Mouse (Mus musculus) cerebellum, postnatal 4 days (tissue): Measurements from ENCODE around the gene Nlk.
"Not testable (repeated sequence)": the region's sequence is repeated elsewhere in the genome, so short reads cannot be mapped to it uniquely, and the experiment has no call there.

ENCODE experiments used
- DNase-seq, 2 experiments: peaks; one replicate each; pipeline ENCODE4 v3.0.0; 2022; ENCODE audit warnings: low spot score in 2 of 2, mixed read lengths in 1 of 2

Gene Nlk

DNA sequence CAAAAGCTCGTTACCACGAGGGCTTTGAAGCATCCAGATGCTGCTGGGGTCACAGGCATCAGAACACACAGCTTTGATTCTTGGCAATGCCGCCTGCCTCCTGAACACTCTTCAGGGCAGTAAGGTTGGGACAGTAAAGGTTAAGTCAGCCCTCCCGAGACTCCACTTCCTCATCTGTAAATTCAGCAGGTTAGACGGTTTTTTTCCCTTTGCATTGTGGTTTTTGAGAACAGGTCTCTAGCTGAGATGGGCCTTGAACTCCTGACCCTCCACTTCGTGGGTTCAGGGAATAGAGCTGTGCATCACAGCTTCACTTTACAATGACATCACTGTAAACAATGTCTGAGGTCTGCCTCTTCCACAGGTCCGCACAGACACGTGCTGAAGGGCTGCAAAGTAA, 152.0 kb downstream of the Nlk start:
- no peak for DNase-seq

DNA sequence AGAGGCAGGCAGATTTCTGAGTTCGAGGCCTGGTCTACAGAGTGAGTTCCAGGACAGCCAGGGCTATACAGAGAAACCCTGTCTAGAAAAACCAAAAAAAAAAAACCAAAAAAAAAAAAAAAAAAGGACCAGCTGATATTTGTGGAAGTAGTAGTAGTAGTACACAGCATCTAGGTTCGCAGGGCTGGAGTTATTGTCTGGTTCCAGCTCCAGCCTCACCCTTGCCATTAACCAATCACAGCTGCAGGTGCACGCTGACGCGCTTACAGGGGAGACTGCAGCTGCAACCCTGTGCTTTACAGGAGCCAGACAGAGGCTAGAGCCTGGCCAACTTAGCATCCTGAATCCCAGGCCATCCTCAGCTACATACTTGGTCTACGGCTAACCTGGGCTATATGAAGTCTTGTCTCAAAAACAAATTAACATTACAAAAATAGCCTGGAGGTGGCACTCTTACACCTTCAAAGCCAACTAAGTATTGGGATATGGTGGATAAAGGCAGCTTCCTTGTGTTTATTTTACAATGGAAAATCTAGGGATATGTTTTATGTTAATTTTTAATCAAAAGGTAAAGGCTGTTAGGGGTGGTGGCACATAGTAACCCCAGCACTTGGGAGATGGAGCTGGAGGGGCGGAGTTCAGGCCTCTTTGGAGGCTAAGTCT, 152.6 kb downstream of the Nlk start:
- no peak for DNase-seq

DNA sequence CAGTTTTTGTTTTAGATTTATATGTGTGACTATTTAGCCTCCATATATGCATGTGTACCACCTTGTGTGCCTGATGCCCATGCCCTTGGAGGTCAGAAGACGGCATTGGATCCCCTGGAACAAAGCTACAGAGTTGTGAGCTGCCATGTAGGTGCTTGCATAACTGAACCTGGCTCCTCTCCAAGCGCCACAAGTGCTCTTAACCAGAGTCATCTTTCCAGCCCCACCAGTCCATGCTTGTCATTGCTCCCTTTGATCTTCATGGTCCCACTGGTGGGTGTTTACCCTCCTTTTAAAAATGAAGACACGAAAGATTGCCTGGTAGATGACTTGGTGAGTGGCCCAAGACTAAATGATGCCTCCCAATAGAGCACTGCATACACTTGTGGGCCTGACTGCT, 156.8 kb downstream of the Nlk start:
- DNase-seq, result no peak

DNA sequence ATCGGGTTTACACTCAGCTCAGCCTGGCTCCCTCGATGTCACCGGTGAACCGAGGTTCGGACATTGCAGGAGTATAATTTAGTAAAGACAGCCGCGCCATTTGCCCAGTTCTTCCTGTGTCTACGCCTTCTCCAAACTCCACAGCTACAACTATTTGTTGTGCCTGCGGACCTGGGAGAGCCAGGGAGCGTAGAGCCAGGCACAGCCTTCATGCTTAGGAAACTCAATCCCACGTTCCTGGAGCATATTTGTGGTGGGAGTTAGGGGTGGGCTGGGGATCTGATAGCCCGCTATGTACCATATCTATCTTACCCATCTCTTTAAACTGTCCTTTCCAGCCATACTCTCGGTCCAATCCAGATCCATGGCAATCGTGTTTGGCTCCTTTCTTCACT, 160.5 kb downstream of the Nlk start:
- DNase-seq, result no peak

DNA sequence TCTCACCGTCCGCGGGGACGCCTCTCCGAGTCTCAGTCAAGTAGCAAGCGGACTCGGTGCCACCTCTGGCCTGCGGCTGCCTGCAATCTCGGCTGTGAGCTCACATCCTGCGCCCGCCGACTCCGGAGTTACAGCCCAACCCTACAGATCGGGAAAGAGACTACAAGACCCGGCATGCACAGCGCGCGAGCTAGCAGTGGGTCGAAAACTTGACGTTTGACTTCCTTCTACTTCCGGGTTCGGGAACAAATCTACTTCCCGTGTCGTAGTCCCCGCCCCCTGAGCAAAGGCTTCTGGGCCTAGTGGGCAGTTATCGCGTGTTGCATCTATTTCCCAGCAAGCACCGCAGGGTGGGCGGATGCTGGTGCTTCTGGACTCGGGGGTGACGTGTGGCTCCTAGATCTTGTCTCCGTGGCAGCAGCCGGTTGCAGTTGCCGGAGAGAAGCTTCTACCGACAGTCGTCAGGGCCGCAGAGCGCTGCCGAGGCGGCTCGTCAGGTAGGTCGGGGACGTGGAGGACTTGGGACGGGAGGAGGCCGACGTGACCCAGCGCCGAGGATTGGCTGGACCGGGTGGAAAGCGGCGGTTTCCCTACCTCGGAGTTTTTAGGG, 161.0 kb downstream of the Nlk start, which contains the start of the genes Tnfaip1 and Ift20:
TSS of gene Tnfaip1 (minus strand) at position 253 of the 610 bp plus-strand sequence.
TSS of gene Ift20 (plus strand) at position 282 of the 610 bp plus-strand sequence.
- peak; percentile 91 to 94 for DNase-seq

DNA sequence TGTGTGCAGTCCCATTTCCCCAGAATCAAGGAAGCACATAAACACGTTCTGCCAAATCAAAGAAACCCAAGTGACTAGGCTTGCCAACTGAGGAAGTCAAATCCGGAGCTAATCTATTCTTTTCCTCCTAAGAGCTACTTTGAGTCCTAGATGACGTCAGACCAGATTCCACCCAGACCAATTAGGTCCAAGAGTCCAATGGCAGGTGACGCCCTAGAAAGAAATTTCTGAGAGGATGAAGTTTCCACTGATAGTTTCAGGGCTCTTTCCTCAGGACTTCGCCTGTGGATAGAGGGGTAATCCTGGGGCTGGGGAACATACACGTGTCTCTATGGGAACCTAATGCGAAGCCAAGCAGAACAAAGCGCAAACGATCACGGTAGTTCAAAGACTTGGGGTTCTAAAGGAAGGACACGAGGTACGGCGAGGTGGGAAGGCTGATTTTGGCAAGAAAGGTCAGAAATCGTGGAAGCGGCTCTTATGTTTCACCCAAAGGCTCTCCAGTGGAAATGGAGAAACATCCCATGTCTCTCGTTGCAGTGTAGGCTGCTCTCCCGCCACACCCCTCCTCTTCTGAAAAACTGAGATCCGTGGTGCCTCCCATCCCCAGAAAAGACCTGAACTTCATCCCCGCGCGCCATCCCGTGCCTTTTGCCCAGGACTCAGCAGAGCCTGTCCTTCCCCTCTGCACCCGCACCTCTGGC, 161.6 kb downstream of the Nlk start:
- no peak for DNase-seq

DNA sequence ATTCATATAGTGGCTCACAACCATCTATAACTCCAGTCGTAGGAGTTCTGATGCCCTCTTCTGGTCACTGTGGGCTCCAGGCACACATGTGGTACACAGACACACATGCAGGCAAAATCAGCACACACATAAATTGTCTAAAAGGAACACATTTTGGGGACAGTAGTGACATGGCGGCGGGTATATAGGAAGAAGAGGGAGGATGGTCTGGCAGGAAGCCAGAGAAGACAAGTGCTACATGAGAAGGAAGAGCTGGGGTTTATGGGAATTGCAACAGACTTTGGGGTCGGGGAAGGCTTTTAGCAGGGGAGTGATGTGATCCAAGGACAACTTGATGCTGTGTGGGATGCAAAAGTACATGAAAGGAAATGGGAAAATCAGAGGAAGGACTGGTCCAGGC, 162.7 kb downstream of the Nlk start:
- DNase-seq, result no peak

DNA sequence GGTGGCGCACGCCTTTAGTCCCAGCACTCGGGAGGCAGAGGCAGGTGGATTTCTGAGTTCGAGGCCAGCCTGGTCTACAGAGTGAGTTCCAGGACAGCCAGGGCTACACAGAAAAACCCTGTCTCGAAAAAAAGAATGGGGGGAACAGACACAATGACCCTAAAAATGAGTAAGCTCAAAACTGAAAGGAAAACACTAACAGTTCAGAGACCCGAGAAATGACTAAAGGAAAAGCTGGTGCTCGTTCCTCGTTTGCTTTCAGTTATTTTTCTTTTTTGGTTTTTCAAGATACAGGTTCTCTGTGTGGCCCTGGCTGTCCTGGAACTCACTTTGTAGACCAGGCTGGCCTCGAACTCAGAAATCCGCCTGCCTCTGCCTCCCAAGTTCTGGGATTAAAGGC, 165.7 kb downstream of the Nlk start:
- DNase-seq, result not testable (repeated sequence)

DNA sequence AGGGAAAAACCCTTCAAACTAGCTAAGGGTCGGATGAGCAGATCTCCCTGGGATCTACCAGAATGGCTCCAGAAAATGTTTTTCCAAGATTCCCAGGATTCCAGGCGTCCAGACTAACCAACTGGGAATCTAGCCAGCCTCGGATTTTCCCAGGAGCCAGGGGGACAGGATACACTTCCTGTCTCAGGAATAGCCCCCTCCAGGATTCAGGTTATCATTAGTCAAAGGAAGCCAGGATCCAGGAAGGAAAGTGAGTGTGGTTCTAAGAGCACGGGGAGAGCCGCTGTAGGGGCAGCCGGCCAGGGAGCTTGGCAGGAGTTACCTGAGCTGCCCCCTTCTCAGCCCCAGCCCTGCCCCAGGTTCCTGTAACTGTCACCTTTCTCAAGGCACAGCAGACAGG, 166.1 kb downstream of the Nlk start:
- DNase-seq, result no peak

DNA sequence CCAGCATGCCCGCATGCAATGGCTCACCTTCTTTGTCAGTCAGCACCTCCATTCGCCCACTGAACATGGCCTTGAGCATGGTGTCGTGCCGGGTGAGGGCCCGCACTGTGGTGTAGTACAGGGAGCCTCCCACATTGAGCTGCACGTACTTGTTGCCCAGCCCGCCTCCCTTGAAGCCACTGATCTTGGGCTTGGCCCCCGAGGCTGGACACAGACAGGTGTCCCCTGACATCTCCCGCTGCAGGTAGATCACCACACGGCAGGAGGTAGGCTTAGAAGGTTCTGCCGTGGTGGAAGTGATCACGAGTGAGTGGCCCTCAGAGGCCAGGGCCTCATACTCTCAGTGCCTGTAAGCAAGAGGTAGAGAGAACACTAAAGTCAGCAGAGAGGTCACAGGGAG, 167.2 kb downstream of the Nlk start:
- DNase-seq, result no peak

DNA sequence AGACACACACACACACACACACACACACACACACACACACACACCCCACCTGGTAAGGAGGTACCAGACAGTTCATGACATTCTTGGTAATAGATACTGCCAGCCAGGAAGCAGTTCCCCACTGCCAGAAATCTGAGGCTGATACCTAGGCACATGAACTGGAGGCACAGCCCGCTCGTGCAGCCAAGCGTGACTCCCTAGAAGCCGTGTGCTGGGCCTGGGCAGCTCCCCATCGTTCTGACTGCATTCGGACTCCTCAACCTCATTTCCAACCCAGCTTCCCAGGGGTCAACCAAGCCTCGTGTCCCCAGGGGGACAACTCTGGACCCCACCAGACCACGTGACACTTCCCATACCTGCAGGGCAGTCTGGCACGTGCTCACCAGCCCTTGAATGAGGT, 168.5 kb downstream of the Nlk start:
- no peak for DNase-seq

DNA sequence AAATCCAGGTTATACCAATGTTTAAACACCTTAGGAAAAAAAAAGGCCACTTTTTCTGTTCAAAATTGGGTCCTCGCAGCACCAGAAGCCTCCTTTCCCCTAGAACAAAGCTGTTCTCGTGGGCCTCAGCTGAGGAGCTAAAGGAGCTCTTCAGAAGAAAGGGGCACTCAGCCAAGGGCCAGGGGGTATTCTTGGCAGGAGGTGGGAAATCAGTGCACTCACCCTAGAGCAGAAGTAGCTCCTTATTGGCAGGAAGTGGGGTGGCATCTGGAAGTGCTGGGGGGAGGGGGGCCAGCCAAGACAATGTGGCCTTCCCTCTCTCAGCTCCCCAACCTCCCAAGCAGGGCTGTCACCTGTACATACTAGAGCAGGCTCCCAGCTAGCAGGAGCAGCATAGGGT, 172.3 kb downstream of the Nlk start:
- DNase-seq, result peak in 1 of 2 experiments; percentile 58

DNA sequence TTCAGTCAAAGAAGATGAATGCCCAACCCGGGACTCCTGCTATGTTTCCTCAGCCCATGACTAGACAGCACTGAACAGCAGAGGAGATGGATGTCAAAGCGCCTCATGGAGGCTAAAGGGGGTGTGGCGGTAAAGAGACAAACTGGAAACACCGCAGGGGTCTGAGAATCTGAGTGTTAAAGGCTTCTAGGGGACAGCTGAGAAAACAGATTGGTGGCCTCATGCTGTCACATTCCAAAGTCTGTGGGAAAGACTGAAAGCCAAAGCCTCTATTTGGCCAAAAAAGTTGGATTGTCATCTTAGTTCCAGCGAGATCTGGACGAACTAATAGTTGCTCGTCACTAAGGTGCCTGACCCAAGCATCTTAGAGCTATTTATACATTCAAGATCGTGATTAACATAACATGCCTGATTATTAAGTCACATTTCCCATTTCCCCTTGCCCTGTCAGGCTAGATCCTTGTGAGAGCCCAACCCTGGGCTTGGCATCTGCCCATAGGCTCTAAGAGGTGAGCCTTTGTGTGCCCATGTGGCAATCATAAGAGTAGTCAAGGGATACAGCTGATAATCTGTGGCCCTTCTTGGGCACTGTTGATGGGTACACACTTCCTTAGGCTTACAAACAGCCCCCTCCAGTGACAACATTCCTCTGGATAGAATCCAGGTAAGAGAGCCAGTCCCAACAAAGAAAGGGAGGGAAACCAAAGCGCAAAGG, 173.8 kb downstream of the Nlk start:
- DNase-seq, result no peak

DNA sequence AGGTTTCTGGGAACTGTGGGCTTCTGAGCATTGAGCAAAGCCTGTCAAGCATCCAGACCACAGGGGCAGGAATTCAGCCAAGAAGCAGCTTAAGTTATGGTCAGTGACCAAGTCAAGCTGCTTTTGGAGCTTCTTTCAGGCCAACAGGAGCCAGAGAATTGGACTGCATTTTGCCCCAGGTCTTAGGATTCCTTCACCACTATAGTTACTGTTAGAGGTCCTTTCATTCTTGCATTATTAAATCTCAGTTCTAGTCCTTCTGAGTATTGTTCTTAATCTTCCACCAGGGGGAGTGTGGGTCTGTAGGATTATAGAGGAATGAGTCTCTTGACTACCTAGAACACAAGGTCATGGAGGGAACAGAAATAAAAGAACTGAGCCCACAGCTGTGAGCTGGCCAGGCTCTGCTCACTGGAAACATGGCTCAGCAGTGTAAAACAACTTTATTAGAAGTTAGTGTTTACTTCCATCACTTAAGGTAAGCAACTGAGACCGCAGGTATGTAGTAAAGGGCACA, 174.6 kb downstream of the Nlk start:
- DNase-seq, result no peak

DNA sequence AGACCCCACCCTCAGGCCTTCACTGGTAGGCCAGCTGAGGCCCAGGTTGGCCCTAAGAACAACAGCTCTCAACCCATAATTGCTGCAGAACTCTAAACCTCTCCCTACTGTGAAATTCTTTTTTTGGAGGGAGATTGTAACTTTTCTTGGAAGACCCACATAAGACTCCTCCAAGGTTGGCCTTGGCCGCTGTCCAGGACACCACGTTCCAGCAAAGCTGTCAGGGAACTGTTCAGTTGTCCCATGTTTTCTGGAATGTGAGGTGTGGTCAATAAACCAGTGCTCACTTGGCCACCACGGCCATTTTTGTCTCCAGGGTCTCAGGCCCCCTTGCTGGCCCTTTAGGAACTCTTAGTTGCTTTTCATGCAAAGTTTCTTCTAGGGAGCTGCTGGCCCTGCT, 175.3 kb downstream of the Nlk start:
- DNase-seq, result no peak

DNA sequence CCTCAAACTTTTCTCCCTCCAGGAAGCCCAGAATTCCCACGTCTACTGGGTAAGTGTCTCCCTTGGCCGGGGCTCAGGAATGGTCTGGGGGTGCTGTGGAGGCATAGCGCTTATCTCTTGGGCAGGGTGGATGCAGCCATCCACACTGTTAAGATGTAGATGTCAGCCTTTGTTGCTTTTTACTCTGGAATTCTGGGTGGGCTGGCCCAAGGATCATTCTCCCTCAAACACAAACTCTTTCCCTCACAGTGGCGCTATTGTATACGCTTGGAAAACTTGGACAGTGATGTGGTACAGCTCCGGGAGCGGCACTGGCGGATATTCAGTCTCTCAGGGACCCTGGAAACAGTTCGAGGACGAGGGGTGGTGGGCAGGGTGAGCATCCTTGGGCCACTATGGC, 178.2 kb downstream of the Nlk start:
- no peak for DNase-seq
